Mouse (Mus musculus) hindbrain, embryonic 10.5 days (tissue): ENCODE data around the gene Pm20d2. TPM values are rescaled to one million over a fixed set of nuclear protein-coding genes. Genes with fewer than 3 reads are reported as not detected.

Experiments used
- DNase-seq: peaks from one replicate; pipeline ENCODE4 v3.0.0-alpha.2; 2017; ENCODE audit warnings: low spot score
- H3K27ac ChIP-seq: fragments of 300-500 bp; sonication (generic); 2 replicates; pipeline ENCODE4 v1.5.1; 2016; ENCODE audit warnings: mild to moderate bottlenecking, moderate library complexity
- H3K27me3 ChIP-seq: fragments of 300-500 bp; sonication (generic); 2 replicates; pipeline ENCODE4 v1.6.1; 2016; ENCODE audit warnings: mild to moderate bottlenecking; ENCODE audit not compliant: poor library complexity, insufficient read depth, severe bottlenecking
- H3K36me3 ChIP-seq: fragments of 300-500 bp; sonication (generic); 2 replicates; pipeline ENCODE4 v1.6.1; 2016; ENCODE audit warnings: mild to moderate bottlenecking, moderate library complexity
- H3K4me1 ChIP-seq: fragments of 300-500 bp; sonication (generic); replicated peaks from 2 replicates; pipeline ENCODE4 v1.6.1; 2016; ENCODE audit warnings: mild to moderate bottlenecking
- H3K4me3 ChIP-seq: fragments of 300-500 bp; sonication (generic); 2 replicates; pipeline ENCODE4 v1.5.1; 2016; ENCODE audit warnings: mild to moderate bottlenecking, moderate library complexity
- H3K9me3 ChIP-seq: fragments of 300-500 bp; sonication (generic); 2 replicates; pipeline ENCODE4 v1.6.1; 2016; ENCODE audit warnings: mild to moderate bottlenecking, moderate library complexity
- WGBS: fragments of 180-500 bp; shearing (Covaris S2); methylation state at CpG from one replicate; pipeline ENCODE4 v1.1.7; 2016; 5-methylcytosine and 5-hydroxymethylcytosine counted together
- polyA plus RNA-seq: library from polyadenylated mRNA; unstranded; fragments of >200 nt; fragmentation: Nextera tagmentation; extraction: Ambion mirVana; gene quantifications from 2 replicates; pipeline ENCODE4 v1.2.1, GENCODE M21; 2016

Pm20d2 gene
- polyA plus RNA-seq, 1 experiment from 2014 or later = 1.1 TPM

DNA sequence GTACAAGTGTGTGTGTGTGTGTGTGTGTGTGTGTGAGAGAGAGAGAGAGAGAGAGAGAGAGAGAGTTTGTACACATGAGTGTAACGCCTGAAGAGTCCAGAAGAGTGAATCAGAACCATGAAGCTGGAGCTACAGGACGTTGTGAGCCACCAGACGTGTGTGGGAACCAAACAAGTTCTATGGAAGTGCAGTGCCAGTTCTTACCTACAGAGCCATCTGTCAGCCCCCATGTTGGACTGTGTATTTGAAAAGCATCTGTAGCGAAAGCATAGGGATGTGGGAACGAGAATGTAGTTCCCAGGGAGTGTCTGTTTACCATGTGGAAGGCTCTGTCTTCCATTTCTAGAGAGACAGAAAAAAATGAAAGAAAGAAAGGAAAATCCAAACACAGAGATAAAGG is 6.1 kb downstream of the Pm20d2 start:
- no peak overlapping the region for H3K4me3 ChIP-seq
- no peaks in the 10 kb centered on the region for H3K36me3 ChIP-seq
- peaks cover 13% of the 10 kb centered on the region; the same call in 1 of the 2 replicates for H3K27me3 ChIP-seq
- DNase-seq = no peak
- H3K9me3 ChIP-seq = no peaks in the 10 kb centered on the region
- 0 out of 2 replicates have a peak, but pooled peaks cover 4% of the 10 kb centered on the region for H3K4me1 ChIP-seq
- WGBS = 89% methylated on average over 5 of the region's 5 CpGs
- H3K27ac ChIP-seq = no peak overlapping the region

DNA sequence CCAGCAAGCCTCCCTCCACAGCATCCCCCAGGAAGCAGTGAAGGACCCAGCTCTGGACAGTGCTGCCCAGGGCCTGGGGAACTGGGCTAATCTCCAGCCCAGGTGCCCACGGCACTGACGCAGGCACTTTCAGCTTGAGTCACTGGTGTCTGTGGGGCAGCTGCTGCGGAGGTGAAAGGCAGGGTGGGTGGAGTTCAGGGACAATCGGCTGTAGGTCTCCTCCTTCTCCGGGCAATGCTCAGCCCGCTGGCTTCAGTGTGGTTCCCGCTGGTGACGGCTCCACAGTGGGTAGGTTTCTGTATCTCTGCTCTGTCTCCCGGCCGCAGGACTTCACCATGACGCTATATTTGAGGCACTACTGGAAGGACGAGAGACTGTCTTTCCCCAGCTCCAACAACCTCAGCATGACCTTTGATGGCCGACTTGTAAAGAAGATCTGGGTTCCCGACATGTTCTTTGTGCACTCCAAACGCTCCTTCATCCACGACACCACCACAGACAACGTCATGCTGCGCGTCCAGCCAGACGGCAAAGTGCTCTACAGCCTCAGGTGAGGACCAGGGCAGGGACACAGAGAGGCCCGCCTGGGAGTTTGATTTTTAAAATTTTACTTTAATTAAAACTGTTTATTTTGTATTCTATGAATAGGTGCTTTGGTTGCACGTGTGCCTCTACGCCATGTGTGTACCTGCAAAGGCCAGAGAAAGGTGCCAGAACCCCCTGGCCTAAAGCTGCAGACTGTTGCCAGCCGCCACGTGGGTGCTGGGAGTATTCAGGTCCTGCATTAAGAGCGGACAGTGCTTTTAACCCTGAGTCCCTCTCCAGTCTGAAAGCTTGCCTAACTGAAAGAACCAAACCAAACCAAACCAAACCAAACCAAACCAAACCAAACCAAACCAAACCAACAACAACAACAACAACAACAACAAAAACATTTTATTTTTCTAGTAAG is 37.2 kb downstream of the Pm20d2 start:
- 85% methylated on average over 26 of the region's 26 CpGs for WGBS
- no peak overlapping the region for H3K4me3 ChIP-seq
- DNase-seq = no peak
- H3K27me3 ChIP-seq = peaks cover 1% of the 10 kb centered on the region; the same call in 1 of the 2 replicates
- H3K36me3 ChIP-seq = no peaks in the 10 kb centered on the region
- no peaks in the 10 kb centered on the region for H3K9me3 ChIP-seq
- no peaks in the 10 kb centered on the region for H3K4me1 ChIP-seq
- H3K27ac ChIP-seq = no peak overlapping the region

DNA sequence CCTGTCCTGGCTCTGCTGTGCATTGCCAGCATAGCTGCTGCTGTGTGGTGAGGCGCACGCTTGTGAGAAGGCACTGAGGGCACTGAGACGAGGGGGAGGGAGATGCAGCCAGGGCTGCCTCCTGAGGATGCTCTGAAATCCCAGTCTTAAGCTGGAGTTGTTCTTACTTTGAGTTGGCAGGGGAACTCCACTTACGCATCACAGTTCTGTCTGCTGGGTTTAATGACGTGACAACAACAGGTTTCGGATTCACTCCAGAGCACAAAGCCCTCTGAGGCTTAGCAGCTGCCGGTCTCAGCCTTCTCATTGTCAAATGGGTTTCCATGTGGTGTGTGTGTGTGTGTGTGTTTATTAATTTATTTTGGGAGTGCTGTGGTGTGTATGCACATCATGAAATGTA is 40.4 kb downstream of the Pm20d2 start:
- H3K9me3 ChIP-seq = no peaks in the 10 kb centered on the region
- no peak overlapping the region for H3K27ac ChIP-seq
- H3K27me3 ChIP-seq = peaks cover 5% of the 10 kb centered on the region; the same call in 1 of the 2 replicates
- WGBS = 50% methylated on average over 7 of the region's 7 CpGs
- H3K36me3 ChIP-seq = no peaks in the 10 kb centered on the region
- no peak overlapping the region for H3K4me3 ChIP-seq
- DNase-seq = no peak
- 0 out of 2 replicates have a peak, but pooled peaks cover 2% of the 10 kb centered on the region for H3K4me1 ChIP-seq

DNA sequence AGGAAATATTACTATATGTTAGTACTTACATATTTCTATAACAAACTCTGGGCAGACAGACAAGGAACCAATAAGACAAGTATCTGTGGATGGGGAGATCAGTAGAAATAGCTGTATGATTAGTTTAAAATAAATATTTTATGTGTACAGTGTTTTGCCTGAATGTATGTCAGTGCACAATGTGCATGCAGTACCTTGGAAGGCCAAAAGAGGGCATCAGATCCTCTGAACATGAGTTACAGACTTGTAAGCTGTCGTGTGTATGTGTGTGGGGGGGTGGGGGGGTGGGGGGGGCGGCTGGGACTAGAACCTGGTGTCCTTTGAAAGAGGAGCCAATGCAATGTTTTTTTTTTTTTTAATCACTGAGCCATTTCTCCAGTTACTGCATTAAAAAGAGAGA is 41.7 kb downstream of the Pm20d2 start:
- 17% methylated on average over 2 of the region's 2 CpGs for WGBS
- H3K27ac ChIP-seq = no peak overlapping the region
- peaks cover 5% of the 10 kb centered on the region; the same call in 1 of the 2 replicates for H3K27me3 ChIP-seq
- H3K4me1 ChIP-seq = 0 out of 2 replicates have a peak, but pooled peaks cover 2% of the 10 kb centered on the region
- peak; percentile 55 for DNase-seq
- H3K9me3 ChIP-seq = no peaks in the 10 kb centered on the region
- no peak overlapping the region for H3K4me3 ChIP-seq
- H3K36me3 ChIP-seq = no peaks in the 10 kb centered on the region

DNA sequence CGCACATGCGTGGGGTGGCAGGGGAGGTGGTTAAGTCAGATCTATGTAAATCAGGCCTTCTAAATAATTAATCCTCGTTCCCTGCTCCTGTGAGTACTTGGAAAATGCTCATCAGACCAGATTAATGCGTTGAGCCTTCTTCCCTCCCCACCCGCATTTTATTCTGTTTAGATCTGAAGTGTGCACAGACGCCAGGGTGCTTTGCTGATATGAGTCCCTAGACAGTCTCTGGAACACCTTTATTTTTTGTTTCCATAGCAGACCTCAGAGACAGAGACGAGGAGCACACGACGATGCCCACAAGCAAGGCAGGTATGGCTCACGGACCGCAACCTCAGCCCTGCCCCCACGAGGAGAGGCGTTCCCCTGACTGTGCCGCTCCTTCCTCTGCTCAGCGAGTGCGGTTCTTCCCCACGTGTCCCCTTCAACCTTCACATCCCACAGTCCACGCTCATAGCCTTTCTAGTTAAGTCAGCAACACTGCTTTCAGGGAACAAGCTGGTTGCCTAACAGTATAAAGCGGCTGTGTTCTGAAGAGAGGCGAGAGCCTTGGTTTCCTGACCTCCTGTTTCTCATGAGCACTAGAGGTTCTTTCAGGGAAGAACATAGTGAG is 42.8 kb downstream of the Pm20d2 start:
- Histone ChIP-seq H3K4me1 (0 out of 2 replicates have a peak, but pooled peaks cover 2% of the 10 kb centered on the region), H3K9me3 (no peaks in the 10 kb centered on the region), H3K36me3 (no peaks in the 10 kb centered on the region), H3K27ac (no peak overlapping the region), H3K4me3 (no peak overlapping the region), H3K27me3 (peaks cover 5% of the 10 kb centered on the region; the same call in 1 of the 2 replicates)
- WGBS = 56% methylated on average over 20 of the region's 20 CpGs
- no peak for DNase-seq

DNA sequence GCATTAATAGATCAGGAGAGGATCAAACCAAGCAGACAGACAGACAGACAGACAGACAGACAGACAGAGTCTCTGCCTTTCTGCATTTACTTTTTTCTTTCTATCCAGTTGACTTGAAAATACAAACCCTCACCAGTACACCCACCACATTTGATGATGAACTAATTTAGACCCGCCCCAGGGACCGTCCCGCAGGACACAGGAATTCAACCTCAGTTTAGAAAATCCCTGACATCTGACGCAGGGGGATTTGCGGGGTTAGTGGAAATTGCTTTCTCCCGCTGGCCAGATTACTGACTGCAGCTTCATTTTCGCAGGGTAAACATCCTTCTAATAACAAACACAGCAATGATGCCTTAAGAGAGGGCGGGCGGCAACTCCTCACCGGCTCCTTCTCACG is 57.3 kb downstream of the Pm20d2 start, which contains the start of gene Gabrr1:
Gene Gabrr1, plus strand, starts transcription at position 301 of the 400 bp plus-strand sequence.
- WGBS = 82% methylated on average over 11 of the region's 11 CpGs
- DNase-seq = no peak
- Histone ChIP-seq H3K27ac (no peak within 1 kb of the TSS), H3K4me1 (no peaks in the 10 kb centered on the region), H3K9me3 (no peaks in the 10 kb centered on the region), H3K4me3 (no peak within 1 kb of the TSS), H3K27me3 (no peaks in the 10 kb centered on the region), H3K36me3 (no peaks in the 10 kb centered on the region)

DNA sequence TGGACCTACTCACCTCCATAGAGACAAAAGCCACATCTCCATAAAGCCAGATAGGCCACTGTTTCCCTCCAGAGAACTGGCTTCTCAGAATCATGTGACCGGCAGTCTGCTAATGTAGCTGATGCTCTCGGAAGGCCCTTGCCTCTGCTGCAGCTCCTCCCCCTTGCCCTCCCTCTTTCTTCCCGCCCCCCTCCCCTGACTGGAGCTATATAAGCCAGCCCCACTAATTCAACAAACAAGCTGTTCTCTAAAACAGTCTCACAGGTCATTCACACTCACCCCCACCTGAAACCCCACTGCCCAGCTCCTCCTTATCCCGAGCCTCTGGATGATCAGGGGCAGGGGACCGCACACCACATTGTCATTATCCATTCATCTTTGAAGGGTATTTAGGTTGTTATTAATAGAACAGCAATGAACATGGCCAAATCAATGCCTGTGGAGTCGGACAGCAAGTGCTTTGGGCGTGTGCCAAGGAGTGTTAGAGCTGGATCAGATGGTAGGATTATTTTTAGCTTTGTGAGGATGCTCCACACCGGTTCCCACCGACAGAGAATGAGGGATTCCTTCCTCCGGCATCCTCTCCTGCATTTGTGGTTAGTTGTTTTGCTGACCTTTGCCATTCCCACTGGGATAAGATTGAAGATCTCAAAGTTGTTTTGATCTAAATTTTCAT is 64.0 kb downstream of the Pm20d2 start:
- 84% methylated on average over 10 of the region's 10 CpGs for WGBS

DNA sequence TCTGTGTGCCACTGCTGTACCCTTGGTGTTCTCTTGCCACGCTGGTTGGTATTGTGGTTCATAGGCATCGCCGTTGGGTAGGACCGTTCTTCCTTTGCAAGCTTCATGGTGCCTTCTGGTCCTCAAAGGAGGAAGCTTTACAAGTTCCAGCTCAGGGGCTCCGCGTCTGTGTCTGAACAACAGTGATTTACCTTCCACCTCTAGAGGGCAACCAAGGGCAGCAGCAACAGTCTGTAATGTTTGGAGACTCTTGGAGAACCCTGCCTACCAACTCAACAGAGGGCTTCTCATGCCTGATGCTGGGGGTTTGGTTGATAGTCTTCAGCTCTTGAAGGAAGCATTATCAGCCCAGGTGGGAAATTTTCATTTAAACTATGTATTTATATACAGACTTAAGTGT is 65.0 kb downstream of the Pm20d2 start:
- no peaks in the 10 kb centered on the region for H3K4me1 ChIP-seq
- peak; percentile 8 for DNase-seq
- H3K27ac ChIP-seq = no peak overlapping the region
- WGBS = 80% methylated on average over 6 of the region's 6 CpGs
- no peaks in the 10 kb centered on the region for H3K36me3 ChIP-seq
- H3K9me3 ChIP-seq = no peaks in the 10 kb centered on the region
- H3K27me3 ChIP-seq = no peaks in the 10 kb centered on the region
- H3K4me3 ChIP-seq = no peak overlapping the region

More for the DNA sequence above, 64.0 kb downstream of the Pm20d2 start:
- Histone ChIP-seq H3K27me3 (no peaks in the 10 kb centered on the region), H3K4me1 (no peaks in the 10 kb centered on the region), H3K9me3 (no peaks in the 10 kb centered on the region), H3K27ac (no peak overlapping the region), H3K36me3 (no peaks in the 10 kb centered on the region), H3K4me3 (no peak overlapping the region)
- DNase-seq = no peak

Other genes with a start within 250 kb of the Pm20d2 start
- gene Ankrd6, start 238.9 kb downstream of the Pm20d2 start, polyA plus RNA-seq = 24.0 and 27.1 TPM in 2 replicates
- gene Rragd, start 206.7 kb downstream of the Pm20d2 start, polyA plus RNA-seq = 24.8 and 28.0 TPM in 2 replicates
- 47.4 and 49.0 TPM in 2 replicates for gene Ube2j1, start 158.3 kb downstream of the Pm20d2 start, polyA plus RNA-seq
- gene Gabrr2, start 126.7 kb downstream of the Pm20d2 start, polyA plus RNA-seq = 0.50 TPM in 1 of 2 replicates, not detected in the other
- gene Gabrr1, start 57.2 kb downstream of the Pm20d2 start, polyA plus RNA-seq = 0.06 and 0.61 TPM in 2 replicates
- 3.7 and 7.1 TPM in 2 replicates for gene Srsf12, start 19.3 kb upstream of the Pm20d2 start, polyA plus RNA-seq
- 71.5 and 80.4 TPM in 2 replicates for gene Pnrc1, start 100.4 kb upstream of the Pm20d2 start, polyA plus RNA-seq
- 29.4 and 32.9 TPM in 2 replicates for gene Rngtt, start 120.6 kb upstream of the Pm20d2 start, polyA plus RNA-seq